Mouse (Mus musculus): Measurements from ENCODE around the gene Prkch. TPM values are rescaled to one million over a fixed set of nuclear protein-coding genes. Genes with fewer than 3 reads are reported as not detected.

The Prkch gene
- polyA plus RNA-seq, 1 experiment: 1.6 TPM

GRCm38 (mm10) chr12:73694690-73695089 lies 110.1 kb downstream of the Prkch start:
- H3K27ac ChIP-seq (ENCODE audit: control insufficient read depth, insufficient read depth, low read depth, low read length): no peak overlapping the region
- TF ChIP-seq CTCF (IDR thresholded peaks at IDR 0.05; ENCODE audit: control insufficient read depth, insufficient read depth, insufficient replicate concordance, low read depth, low read length): no peak
- TF ChIP-seq POLR2A (IDR thresholded peaks at IDR 0.05; ENCODE audit: control insufficient read depth, low read depth, low read length): no peak
- no peaks in the 10 kb centered on the region for H3K36me3 ChIP-seq (ENCODE audit: control insufficient read depth, insufficient read depth, low read length)
- H3K27me3 ChIP-seq (ENCODE audit: control insufficient read depth, insufficient read depth, low read length): no peaks in the 10 kb centered on the region
- no peak overlapping the region for H3K4me3 ChIP-seq (ENCODE audit: control insufficient read depth, low read depth, low read length)
- no peaks in the 10 kb centered on the region for H3K4me1 ChIP-seq (ENCODE audit: control insufficient read depth, insufficient read depth, low read length)

DNA sequence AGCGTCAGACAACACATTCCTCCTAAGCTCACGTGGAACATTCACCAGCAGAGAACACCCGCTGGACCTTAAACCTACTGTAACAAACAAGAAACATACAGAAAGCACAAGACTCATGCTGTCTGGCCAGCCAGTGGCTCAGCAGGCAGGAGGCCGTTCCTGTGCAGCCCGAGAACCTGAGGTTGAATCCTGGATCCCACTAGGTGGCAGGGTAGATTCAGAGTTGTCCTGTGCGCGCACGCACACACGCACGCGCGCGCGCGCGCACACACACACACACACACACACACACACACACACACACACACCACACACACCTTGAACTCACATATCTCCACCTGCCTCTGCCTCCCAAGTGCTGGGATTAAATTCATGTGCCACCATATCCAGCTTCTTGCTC lies 110.5 kb downstream of the Prkch start:
- H3K4me1 ChIP-seq (ENCODE audit: control insufficient read depth, insufficient read depth, low read length): no peaks in the 10 kb centered on the region
- TF ChIP-seq CTCF (IDR thresholded peaks at IDR 0.05; ENCODE audit: control insufficient read depth, insufficient read depth, insufficient replicate concordance, low read depth, low read length) (no peak), POLR2A (IDR thresholded peaks at IDR 0.05; ENCODE audit: control insufficient read depth, low read depth, low read length) (no peak)
- H3K27ac ChIP-seq (ENCODE audit: control insufficient read depth, insufficient read depth, low read depth, low read length): no peak overlapping the region
- no peaks in the 10 kb centered on the region for H3K27me3 ChIP-seq (ENCODE audit: control insufficient read depth, insufficient read depth, low read length)
- no peak overlapping the region for H3K4me3 ChIP-seq (ENCODE audit: control insufficient read depth, low read depth, low read length)
- no peaks in the 10 kb centered on the region for H3K36me3 ChIP-seq (ENCODE audit: control insufficient read depth, insufficient read depth, low read length)

DNA sequence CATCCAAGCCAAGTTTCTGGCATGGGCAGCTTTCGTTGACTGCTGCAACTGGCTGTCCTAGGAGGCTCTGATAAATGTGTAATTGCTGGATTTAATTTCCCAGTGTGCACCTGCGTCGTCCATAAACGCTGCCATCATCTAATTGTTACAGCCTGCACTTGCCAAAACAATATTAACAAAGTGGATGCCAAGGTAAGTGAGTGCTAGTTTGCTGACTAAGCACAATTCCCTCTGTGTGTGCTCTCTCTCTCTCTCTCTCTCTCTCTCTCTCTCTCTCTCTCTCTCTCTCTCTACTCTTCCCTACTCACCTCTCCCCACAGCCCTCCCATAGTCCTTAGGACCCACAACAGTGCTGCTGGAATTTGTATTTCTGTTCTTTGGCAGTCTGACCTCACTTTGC lies 111.5 kb downstream of the Prkch start:
- Histone ChIP-seq H3K4me3 (ENCODE audit: control insufficient read depth, low read depth, low read length) (no peak overlapping the region), H3K27me3 (ENCODE audit: control insufficient read depth, insufficient read depth, low read length) (no peaks in the 10 kb centered on the region), H3K36me3 (ENCODE audit: control insufficient read depth, insufficient read depth, low read length) (no peaks in the 10 kb centered on the region), H3K4me1 (ENCODE audit: control insufficient read depth, insufficient read depth, low read length) (no peaks in the 10 kb centered on the region), H3K27ac (ENCODE audit: control insufficient read depth, insufficient read depth, low read depth, low read length) (no peak overlapping the region)
- TF ChIP-seq CTCF (IDR thresholded peaks at IDR 0.05; ENCODE audit: control insufficient read depth, insufficient read depth, insufficient replicate concordance, low read depth, low read length) (no peak), POLR2A (IDR thresholded peaks at IDR 0.05; ENCODE audit: control insufficient read depth, low read depth, low read length) (no peak)

GRCm38 (mm10) chr12:73696946-73697345 lies 112.3 kb downstream of the Prkch start:
- no peaks in the 10 kb centered on the region for H3K36me3 ChIP-seq (ENCODE audit: control insufficient read depth, insufficient read depth, low read length)

GRCm38 (mm10) chr12:73698436-73698835 lies 113.8 kb downstream of the Prkch start:
- Histone ChIP-seq H3K4me1 (ENCODE audit: control insufficient read depth, insufficient read depth, low read length) (no peaks in the 10 kb centered on the region), H3K27ac (ENCODE audit: control insufficient read depth, insufficient read depth, low read depth, low read length) (no peak overlapping the region), H3K36me3 (ENCODE audit: control insufficient read depth, insufficient read depth, low read length) (no peaks in the 10 kb centered on the region), H3K4me3 (ENCODE audit: control insufficient read depth, low read depth, low read length) (no peak overlapping the region), H3K27me3 (ENCODE audit: control insufficient read depth, insufficient read depth, low read length) (no peaks in the 10 kb centered on the region)
- TF ChIP-seq CTCF (IDR thresholded peaks at IDR 0.05; ENCODE audit: control insufficient read depth, insufficient read depth, insufficient replicate concordance, low read depth, low read length) (no peak), POLR2A (IDR thresholded peaks at IDR 0.05; ENCODE audit: control insufficient read depth, low read depth, low read length) (no peak)

More at GRCm38 (mm10) chr12:73696946-73697345, 112.3 kb downstream of the Prkch start:
- H3K4me3 ChIP-seq (ENCODE audit: control insufficient read depth, low read depth, low read length): no peak overlapping the region
- H3K27ac ChIP-seq (ENCODE audit: control insufficient read depth, insufficient read depth, low read depth, low read length): no peak overlapping the region
- H3K27me3 ChIP-seq (ENCODE audit: control insufficient read depth, insufficient read depth, low read length): no peaks in the 10 kb centered on the region
- TF ChIP-seq POLR2A (IDR thresholded peaks at IDR 0.05; ENCODE audit: control insufficient read depth, low read depth, low read length): no peak
- TF ChIP-seq CTCF (IDR thresholded peaks at IDR 0.05; ENCODE audit: control insufficient read depth, insufficient read depth, insufficient replicate concordance, low read depth, low read length): no peak
- no peaks in the 10 kb centered on the region for H3K4me1 ChIP-seq (ENCODE audit: control insufficient read depth, insufficient read depth, low read length)

- H3K4me3 ChIP-seq (ENCODE audit: control insufficient read depth, low read depth, low read length): no peak overlapping the region
- no peak overlapping the region for H3K27ac ChIP-seq (ENCODE audit: control insufficient read depth, insufficient read depth, low read depth, low read length)
- H3K36me3 ChIP-seq (ENCODE audit: control insufficient read depth, insufficient read depth, low read length): no peaks in the 10 kb centered on the region
- H3K4me1 ChIP-seq (ENCODE audit: control insufficient read depth, insufficient read depth, low read length): no peaks in the 10 kb centered on the region
- H3K27me3 ChIP-seq (ENCODE audit: control insufficient read depth, insufficient read depth, low read length): no peaks in the 10 kb centered on the region
- TF ChIP-seq POLR2A (IDR thresholded peaks at IDR 0.05; ENCODE audit: control insufficient read depth, low read depth, low read length) (no peak), CTCF (IDR thresholded peaks at IDR 0.05; ENCODE audit: control insufficient read depth, insufficient read depth, insufficient replicate concordance, low read depth, low read length) (no peak)
These were observed 114.2 kb downstream of the Prkch start for GRCm38 (mm10) chr12:73698841-73699240.

DNA sequence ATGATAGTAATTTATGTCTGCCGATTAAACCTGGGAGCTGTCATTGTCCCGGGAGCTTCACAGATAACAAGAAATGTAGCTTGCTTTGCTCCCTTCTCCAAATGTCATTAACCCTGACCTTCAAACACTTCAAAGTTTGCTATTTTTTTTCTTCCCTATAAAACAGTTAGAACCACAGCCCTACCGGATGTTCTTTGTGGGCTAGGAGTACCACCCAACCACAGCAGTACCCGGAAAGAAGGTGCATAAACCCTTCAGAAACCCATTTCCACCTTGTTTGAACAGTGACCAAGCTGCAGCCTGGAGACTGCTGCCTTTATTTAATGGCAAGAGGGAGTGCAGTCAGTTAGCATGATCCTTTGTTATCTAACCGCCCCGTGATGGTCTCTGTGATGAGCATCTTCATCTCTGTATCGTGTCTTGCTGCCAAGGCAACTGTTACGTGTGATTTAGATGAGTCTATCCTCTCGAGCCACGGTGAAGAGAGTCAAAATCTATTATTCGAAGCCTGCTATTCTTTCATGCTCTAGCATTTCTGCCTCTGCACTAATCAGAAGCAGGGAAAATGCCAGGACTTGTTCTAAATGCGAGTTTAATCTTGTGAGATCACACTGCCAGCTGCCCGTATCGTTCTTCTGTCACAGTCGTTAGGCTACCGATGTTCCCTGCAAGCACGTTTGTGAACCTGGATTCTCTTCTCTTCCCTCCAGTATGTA lies 115.0 kb downstream of the Prkch start:
- no peak overlapping the region for H3K4me3 ChIP-seq (ENCODE audit: control insufficient read depth, low read depth, low read length)
- TF ChIP-seq POLR2A (IDR thresholded peaks at IDR 0.05; ENCODE audit: control insufficient read depth, low read depth, low read length) (no peak), CTCF (IDR thresholded peaks at IDR 0.05; ENCODE audit: control insufficient read depth, insufficient read depth, insufficient replicate concordance, low read depth, low read length) (no peak)
- H3K36me3 ChIP-seq (ENCODE audit: control insufficient read depth, insufficient read depth, low read length): no peaks in the 10 kb centered on the region
- no peak overlapping the region for H3K27ac ChIP-seq (ENCODE audit: control insufficient read depth, insufficient read depth, low read depth, low read length)
- H3K27me3 ChIP-seq (ENCODE audit: control insufficient read depth, insufficient read depth, low read length): no peaks in the 10 kb centered on the region
- H3K4me1 ChIP-seq (ENCODE audit: control insufficient read depth, insufficient read depth, low read length): no peaks in the 10 kb centered on the region
